Mouse (Mus musculus) bone marrow, adult 2 months (tissue): ENCODE results near the gene Acss2.

Experiments used
- CTCF ChIP-seq: fragments of 200-500 bp; IDR thresholded peaks from 2 replicates; pipeline ENCODE4 v1.5.1; 2011; ENCODE audit warnings: low read length, control low read depth; ENCODE audit not compliant: control insufficient read depth, insufficient read depth
- POLR2A ChIP-seq: fragments of 200-500 bp; IDR thresholded peaks from 2 replicates; pipeline ENCODE4 v1.6.1; 2011; ENCODE audit warnings: low read depth, mild to moderate bottlenecking, control low read depth, low read length, borderline replicate concordance; ENCODE audit not compliant: control insufficient read depth

GRCm38 (mm10) chr2:155539696-155540095, 21.9 kb downstream of the Acss2 start:
- no peak for TF ChIP-seq CTCF
- TF ChIP-seq POLR2A: no peak
